Mouse (Mus musculus) kidney, adult 11 months (tissue): ENCODE results near the gene Gm45337.
A peak's percentile ranks its signal among the peaks of the same experiment; 100 is the strongest.
"Not testable (repeated sequence)": the region's sequence is repeated elsewhere in the genome, so short reads cannot be mapped to it uniquely, and the experiment has no call there.

Source experiments
- DNase-seq: peaks from one replicate; pipeline ENCODE4 v3.0.0; 2022

Gene Gm45337

GRCm38 (mm10) chr7:142144507-142144906 lies at the start of gene Gm45337:
Gene Gm45337, minus strand, starts transcription at chr7:142144607.
- no peak for DNase-seq

GRCm38 (mm10) chr7:142190289-142190688 lies 45.9 kb upstream of the Gm45337 start, which contains the start of gene Gm10153:
Gene Gm10153, minus strand, starts transcription at chr7:142190389.
- DNase-seq: no peak

GRCm38 (mm10) chr7:142188156-142188555 lies 43.7 kb upstream of the Gm45337 start:
- DNase-seq: no peak

GRCm38 (mm10) chr7:142181021-142181420 lies 36.6 kb upstream of the Gm45337 start:
- DNase-seq: no peak

GRCm38 (mm10) chr7:142178685-142179084 lies 34.3 kb upstream of the Gm45337 start:
- DNase-seq: no peak

- DNase-seq: not testable (repeated sequence)
These were observed 31.5 kb upstream of the Gm45337 start, which contains the start of gene Krtap5-2 for GRCm38 (mm10) chr7:142175905-142176304. Gene Krtap5-2, minus strand, starts transcription at chr7:142176005.

GRCm38 (mm10) chr7:142169836-142170235 lies 25.4 kb upstream of the Gm45337 start:
- no peak for DNase-seq

- not testable (repeated sequence) for DNase-seq
These were observed 21.2 kb upstream of the Gm45337 start, which contains the start of gene Gm4553 for GRCm38 (mm10) chr7:142165639-142166038. Gene Gm4553, minus strand, starts transcription at chr7:142165739.

GRCm38 (mm10) chr7:142159366-142159765 lies 15.0 kb upstream of the Gm45337 start:
- no peak for DNase-seq

GRCm38 (mm10) chr7:142157013-142157412 lies 12.6 kb upstream of the Gm45337 start, which contains the start of gene Gm29735:
Gene Gm29735, minus strand, starts transcription at chr7:142157113.
- not testable (repeated sequence) for DNase-seq

GRCm38 (mm10) chr7:142155308-142155707 lies 10.9 kb upstream of the Gm45337 start:
- no peak for DNase-seq

GRCm38 (mm10) chr7:142152191-142152590 lies 7.8 kb upstream of the Gm45337 start:
- no peak for DNase-seq

GRCm38 (mm10) chr7:142148633-142149032 lies 4.2 kb upstream of the Gm45337 start:
- no peak for DNase-seq

GRCm38 (mm10) chr7:142146033-142146432 lies 1.6 kb upstream of the Gm45337 start:
- peak; percentile 21 for DNase-seq

GRCm38 (mm10) chr7:142145413-142145940 lies 1.1 kb upstream of the Gm45337 start:
- DNase-seq: no peak

GRCm38 (mm10) chr7:142143506-142144010 lies 849 bp downstream of the Gm45337 start:
- DNase-seq: not testable (repeated sequence)

- no peak for DNase-seq
These were observed 3.7 kb downstream of the Gm45337 start for GRCm38 (mm10) chr7:142140696-142141095.

- not testable (repeated sequence) for DNase-seq
These were observed 8.5 kb downstream of the Gm45337 start, which contains the start of gene Gm39115 for GRCm38 (mm10) chr7:142135934-142136333. Gene Gm39115, minus strand, starts transcription at chr7:142136034.

- DNase-seq: peak; percentile 57
These were observed 10.0 kb downstream of the Gm45337 start for GRCm38 (mm10) chr7:142134206-142134995.

- DNase-seq: no peak
These were observed 15.6 kb downstream of the Gm45337 start for GRCm38 (mm10) chr7:142128843-142129242.

GRCm38 (mm10) chr7:142120629-142121028 lies 23.8 kb downstream of the Gm45337 start, which contains the start of gene Gm45618:
Gene Gm45618, minus strand, starts transcription at chr7:142120729.
- not testable (repeated sequence) for DNase-seq

- no peak for DNase-seq
These were observed 24.8 kb downstream of the Gm45337 start for GRCm38 (mm10) chr7:142119632-142120031.

- no peak for DNase-seq
These were observed 39.7 kb downstream of the Gm45337 start for GRCm38 (mm10) chr7:142104747-142105146.

GRCm38 (mm10) chr7:142097776-142098175 lies 46.6 kb downstream of the Gm45337 start:
- peak; percentile 70 for DNase-seq
